In the genomic region with DNA sequence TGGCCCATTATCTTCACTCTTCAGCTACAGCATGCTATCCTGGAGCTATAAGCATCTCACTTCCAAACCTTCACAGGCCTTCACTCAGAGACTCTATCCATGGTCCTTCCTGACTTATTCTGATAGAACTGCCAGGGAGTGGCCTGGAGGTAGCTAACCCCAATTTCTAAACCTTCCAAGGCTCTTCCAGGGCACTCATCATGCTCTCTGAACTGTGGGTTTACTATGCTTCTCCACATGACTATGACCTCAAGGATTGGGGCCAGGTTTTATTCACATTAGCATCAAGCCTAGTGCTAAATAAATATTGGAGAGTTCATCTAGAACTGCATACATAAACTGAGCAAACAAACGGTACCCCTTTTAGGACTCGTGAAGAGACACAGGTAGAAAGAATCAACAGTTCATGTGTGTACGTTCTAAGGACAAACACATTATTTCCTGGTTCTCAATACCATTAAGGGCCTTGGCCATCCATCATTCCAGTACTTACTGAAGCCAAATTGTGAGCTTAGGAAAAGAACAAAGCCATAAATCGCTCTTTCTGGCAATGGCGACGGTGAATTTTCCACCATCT, we compare ENCODE assay signal across 7 mouse cellular contexts. TPM values are rescaled to one million over a fixed set of nuclear protein-coding genes. Genes with fewer than 3 reads are reported as not detected.
A peak's percentile ranks its signal among the peaks of the same experiment; 100 is the strongest.
DNase-seq lines count a peak whose midpoint lies in the region; ATAC-seq lines count a peak whose summit lies in the region.

No protein-coding gene starts in this region.

- H3K4me1 ChIP-seq in megakaryocyte, embryonic 14.5 days, result peaks cover 69% of the 10 kb centered on the region
- H3K4me1 ChIP-seq in embryonic facial prominence, embryonic 12.5 days, result peaks cover 22% of the 10 kb centered on the region
- peaks cover 35% of the 10 kb centered on the region for H3K4me1 ChIP-seq in hindbrain, embryonic 14.5 days (replicated peaks; ENCODE audit: control insufficient read depth, insufficient read depth, low read length)
- H3K4me1 ChIP-seq in midbrain, embryonic 14.5 days (ENCODE audit: control insufficient read depth, insufficient read depth, low read length), result peaks cover 33% of the 10 kb centered on the region

- DNase-seq in hindbrain, embryonic 14.5 days (ENCODE audit: low spot score), result no peak
- DNase-seq in midbrain, embryonic 14.5 days, result peak; percentile 16
- DNase-seq in T-cell, adult 2 months (ENCODE audit: low spot score), result no peak
- no peak for DNase-seq in gastrocnemius, postnatal 4 days (ENCODE audit: low spot score in 2 of 2)

- H3K9me3 ChIP-seq in megakaryocyte, embryonic 14.5 days, result no peaks in the 10 kb centered on the region
- no peaks in the 10 kb centered on the region for H3K9me3 ChIP-seq in embryonic facial prominence, embryonic 12.5 days
- H3K9me3 ChIP-seq in hindbrain, embryonic 14.5 days (ENCODE audit: control insufficient read depth, low read length), result no peaks in the 10 kb centered on the region
- no peaks in the 10 kb centered on the region for H3K9me3 ChIP-seq in midbrain, embryonic 14.5 days (ENCODE audit: control insufficient read depth, low read length)

- H3K36me3 ChIP-seq in megakaryocyte, embryonic 14.5 days (replicated peaks; ENCODE audit: low read length), result peaks cover 19% of the 10 kb centered on the region
- H3K36me3 ChIP-seq in embryonic facial prominence, embryonic 12.5 days, result no peaks in the 10 kb centered on the region
- peaks cover 7% of the 10 kb centered on the region for H3K36me3 ChIP-seq in hindbrain, embryonic 14.5 days (replicated peaks; ENCODE audit: control insufficient read depth, insufficient read depth)
- peaks cover 9% of the 10 kb centered on the region; the same call in 1 of the 2 replicates for H3K36me3 ChIP-seq in midbrain, embryonic 14.5 days (ENCODE audit: control insufficient read depth, insufficient read depth, low read length)

- 13% methylated on average over 6 of the region's 6 CpGs for WGBS in embryonic facial prominence, embryonic 12.5 days
- 9% methylated on average over 6 of the region's 6 CpGs for WGBS in hindbrain, embryonic 14.5 days
- 9% methylated on average over 6 of the region's 6 CpGs for WGBS in midbrain, embryonic 14.5 days

- H3K27ac ChIP-seq in embryonic facial prominence, embryonic 12.5 days, result peak overlapping the region; percentile 97
- H3K27ac ChIP-seq in hindbrain, embryonic 14.5 days, result peak overlapping the region; percentile 99
- peak overlapping the region; percentile 99 for H3K27ac ChIP-seq in midbrain, embryonic 14.5 days (replicated peaks; ENCODE audit: low read depth, low read length)

- peak overlapping the region; percentile 99 for H3K4me3 ChIP-seq in megakaryocyte, embryonic 14.5 days (replicated peaks)
- H3K4me3 ChIP-seq in embryonic facial prominence, embryonic 12.5 days, result peak overlapping the region; percentile 87
- peak overlapping the region; percentile 97 for H3K4me3 ChIP-seq in hindbrain, embryonic 14.5 days (replicated peaks; ENCODE audit: low read length)
- H3K4me3 ChIP-seq in midbrain, embryonic 14.5 days (replicated peaks; ENCODE audit: low read depth, low read length), result peak overlapping the region; percentile 96

- peak overlapping the region; percentile 67 for H3K4me2 ChIP-seq in embryonic facial prominence, embryonic 12.5 days (replicated peaks)
- H3K4me2 ChIP-seq in hindbrain, embryonic 14.5 days (replicated peaks), result peak overlapping the region; percentile 84
- peak overlapping the region; percentile 80 for H3K4me2 ChIP-seq in midbrain, embryonic 14.5 days (ENCODE audit: low read length)

- peak overlapping the region; percentile 83 for H3K9ac ChIP-seq in embryonic facial prominence, embryonic 12.5 days
- peak overlapping the region; percentile 100 for H3K9ac ChIP-seq in hindbrain, embryonic 14.5 days
- H3K9ac ChIP-seq in midbrain, embryonic 14.5 days (replicated peaks; ENCODE audit: low read length), result peak overlapping the region; percentile 79

- no peaks in the 10 kb centered on the region for H3K27me3 ChIP-seq in megakaryocyte, embryonic 14.5 days (replicated peaks)
- H3K27me3 ChIP-seq in embryonic facial prominence, embryonic 12.5 days, result no peaks in the 10 kb centered on the region
- no peaks in the 10 kb centered on the region for H3K27me3 ChIP-seq in hindbrain, embryonic 14.5 days (ENCODE audit: control insufficient read depth, insufficient read depth, low read length)
- no peaks in the 10 kb centered on the region for H3K27me3 ChIP-seq in midbrain, embryonic 14.5 days (ENCODE audit: control insufficient read depth, insufficient read depth, low read length)

- no peak for ATAC-seq in megakaryocyte, adult 5-6 weeks (ENCODE audit: poor library complexity, severe bottlenecking)
- ATAC-seq in embryonic facial prominence, embryonic 12.5 days (ENCODE audit: insufficient number of reproducible peaks, insufficient read depth, low FRiP score, low TSS enrichment), result no peak
- no peak for ATAC-seq in hindbrain, embryonic 14.5 days (ENCODE audit: low FRiP score)
- ATAC-seq in midbrain, embryonic 14.5 days (ENCODE audit: low FRiP score, low TSS enrichment), result peak; percentile 0; the same call in 1 of the 2 replicates

RNA-seq across cellular contexts. Expression of gene Ttc3, which starts 0.7 kb away (rescaled TPM):
- polyA plus RNA-seq in megakaryocyte, embryonic 14.5 days (2012; ENCODE audit: insufficient read depth, low replicate concordance), result 1.5 and 2.1 TPM in 2 replicates
- 12.0 and 19.7 TPM in 2 replicates for total RNA-seq in megakaryocyte, adult 5-6 weeks (2015)
- total RNA-seq in megakaryocyte, adult 5-6 weeks (2017), result 39.3 and 56.6 TPM in 2 replicates
- 353 and 377 TPM in 2 replicates for polyA plus RNA-seq in embryonic facial prominence, embryonic 12.5 days (2016; fragmentation: Nextera tagmentation; extraction: Ambion mirVana)
- 1,054 and 1,085 TPM in 2 replicates for polyA plus RNA-seq in hindbrain, embryonic 14.5 days (2014; fragmentation: Nextera tagmentation; extraction: Ambion mirVana)
- polyA plus RNA-seq in midbrain, embryonic 14.5 days (2014; fragmentation: Nextera tagmentation; extraction: Ambion mirVana), result 1,082 and 1,144 TPM in 2 replicates
- total RNA-seq in gastrocnemius, postnatal 4 days (2021), result 100 to 1,000 TPM; 219 to 226 TPM

RNA-seq across cellular contexts. Expression of gene Pigp, which starts 2.0 kb away (rescaled TPM):
- polyA plus RNA-seq in megakaryocyte, embryonic 14.5 days (2012; ENCODE audit: insufficient read depth, low replicate concordance), result 25.2 and 39.6 TPM in 2 replicates
- 9.9 and 11.1 TPM in 2 replicates for total RNA-seq in megakaryocyte, adult 5-6 weeks (2015)
- 4.8 and 10.2 TPM in 2 replicates for total RNA-seq in megakaryocyte, adult 5-6 weeks (2017)
- 103 and 105 TPM in 2 replicates for polyA plus RNA-seq in embryonic facial prominence, embryonic 12.5 days (2016; fragmentation: Nextera tagmentation; extraction: Ambion mirVana)
- polyA plus RNA-seq in hindbrain, embryonic 14.5 days (2014; fragmentation: Nextera tagmentation; extraction: Ambion mirVana), result 88.4 and 103 TPM in 2 replicates
- 103 and 163 TPM in 2 replicates for polyA plus RNA-seq in midbrain, embryonic 14.5 days (2014; fragmentation: Nextera tagmentation; extraction: Ambion mirVana)
- total RNA-seq in gastrocnemius, postnatal 4 days (2021), result 100 to 1,000 TPM; 155 to 166 TPM

RNA-seq across cellular contexts. Expression of gene Ripply3, which starts 41.5 kb away (rescaled TPM):
- not detected in 2 replicates for polyA plus RNA-seq in megakaryocyte, embryonic 14.5 days (2012; ENCODE audit: insufficient read depth, low replicate concordance)
- total RNA-seq in megakaryocyte, adult 5-6 weeks (2015), result 0.23 TPM in 1 of 2 replicates, not detected in the other
- total RNA-seq in megakaryocyte, adult 5-6 weeks (2017), result not detected in 2 replicates
- polyA plus RNA-seq in embryonic facial prominence, embryonic 12.5 days (2016; fragmentation: Nextera tagmentation; extraction: Ambion mirVana), result 3.8 and 4.5 TPM in 2 replicates
- 0.76 and 1.3 TPM in 2 replicates for polyA plus RNA-seq in hindbrain, embryonic 14.5 days (2014; fragmentation: Nextera tagmentation; extraction: Ambion mirVana)
- 0.70 and 1.2 TPM in 2 replicates for polyA plus RNA-seq in midbrain, embryonic 14.5 days (2014; fragmentation: Nextera tagmentation; extraction: Ambion mirVana)
- 1 to 10 TPM; 4.7 to 6.6 TPM for total RNA-seq in gastrocnemius, postnatal 4 days (2021)

RNA-seq across cellular contexts. Expression of gene Hlcs, which starts 56.3 kb away (rescaled TPM):
- polyA plus RNA-seq in megakaryocyte, embryonic 14.5 days (2012; ENCODE audit: insufficient read depth, low replicate concordance), result 1.6 and 1.8 TPM in 2 replicates
- 22.8 and 25.3 TPM in 2 replicates for total RNA-seq in megakaryocyte, adult 5-6 weeks (2015)
- 14.8 and 21.9 TPM in 2 replicates for total RNA-seq in megakaryocyte, adult 5-6 weeks (2017)
- polyA plus RNA-seq in embryonic facial prominence, embryonic 12.5 days (2016; fragmentation: Nextera tagmentation; extraction: Ambion mirVana), result 12.0 and 12.1 TPM in 2 replicates
- 6.7 and 7.7 TPM in 2 replicates for polyA plus RNA-seq in hindbrain, embryonic 14.5 days (2014; fragmentation: Nextera tagmentation; extraction: Ambion mirVana)
- 6.6 and 7.2 TPM in 2 replicates for polyA plus RNA-seq in midbrain, embryonic 14.5 days (2014; fragmentation: Nextera tagmentation; extraction: Ambion mirVana)
- total RNA-seq in gastrocnemius, postnatal 4 days (2021), result 10 to 100 TPM; 10.4 to 12.0 TPM

Comparison
In these comparisons a context has a peak if more than half of its experiments do, and no peak if none do; other contexts are left out.
1. RNA of gene Ttc3, which starts 0.7 kb away (polyA plus RNA-seq): 1,082 to 1,144 TPM in midbrain, embryonic 14.5 days, 1,054 to 1,085 TPM in hindbrain, embryonic 14.5 days and 353 to 377 TPM in embryonic facial prominence, embryonic 12.5 days; 1.5 to 2.1 TPM in megakaryocyte, embryonic 14.5 days; every median in the first group is over 100 times any median in the second.
2. Peak in every context shown above with its lines, with median percentiles within 50 percentile points of each other: H3K4me3 ChIP-seq, H3K27ac ChIP-seq, H3K4me2 ChIP-seq and H3K9ac ChIP-seq.